Mouse (Mus musculus): ENCODE measurements around the gene Mettl17. TPM values are rescaled to one million over a fixed set of nuclear protein-coding genes. Genes with fewer than 3 reads are reported as not detected.

The Mettl17 gene
- polyA plus RNA-seq (2017; shearing (Covaris generic)): 36.2 TPM

GRCm38 (mm10) chr14:51884598-51885331 is at the start of gene Mettl17:
TSS of gene Mettl17 (plus strand) at chr14:51884842.

GRCm38 (mm10) chr14:51853399-51853798 is 31.2 kb upstream of the Mettl17 start, which contains the start of gene Ear6:
TSS of gene Ear6 (plus strand) at chr14:51853699.

GRCm38 (mm10) chr14:51892191-51892939 is 7.7 kb downstream of the Mettl17 start, which contains the start of gene Slc39a2:
TSS of gene Slc39a2 (plus strand) at chr14:51892889.

GRCm38 (mm10) chr14:51913960-51914762 is 29.5 kb downstream of the Mettl17 start, which contains the start of gene Ndrg2:
TSS of gene Ndrg2 (minus strand) at chr14:51914158.

GRCm38 (mm10) chr14:51918125-51918524 is 33.5 kb downstream of the Mettl17 start, which contains the start of gene Tppp2:
TSS of gene Tppp2 (plus strand) at chr14:51918425.

GRCm38 (mm10) chr14:51922571-51922865 is 37.9 kb downstream of the Mettl17 start, which contains the start of gene Rnase13:
TSS of gene Rnase13 (minus strand) at chr14:51922773.

Other genes with a start within 250 kb of the Mettl17 start
- gene Gm4181, start 249.2 kb upstream of the Mettl17 start, polyA plus RNA-seq (2017; shearing (Covaris generic)): not detected
- gene Gm17079, start 189.4 kb upstream of the Mettl17 start, polyA plus RNA-seq (2017; shearing (Covaris generic)): not detected
- gene Gm5800, start 167.7 kb upstream of the Mettl17 start, polyA plus RNA-seq (2017; shearing (Covaris generic)): not detected
- not detected for gene Ang4, start 111.3 kb upstream of the Mettl17 start, polyA plus RNA-seq (2017; shearing (Covaris generic))
- gene AY358078, start 84.8 kb upstream of the Mettl17 start, polyA plus RNA-seq (2017; shearing (Covaris generic)): not detected
- gene Ear6, start 31.1 kb upstream of the Mettl17 start, polyA plus RNA-seq (2017; shearing (Covaris generic)): not detected
- gene Slc39a2, start 8.0 kb downstream of the Mettl17 start, polyA plus RNA-seq (2017; shearing (Covaris generic)): 0.15 TPM
- gene Ndrg2, start 29.3 kb downstream of the Mettl17 start, polyA plus RNA-seq (2017; shearing (Covaris generic)): 13.1 TPM
- gene Tppp2, start 33.6 kb downstream of the Mettl17 start, polyA plus RNA-seq (2017; shearing (Covaris generic)): not detected
- gene Rnase13, start 37.9 kb downstream of the Mettl17 start, polyA plus RNA-seq (2017; shearing (Covaris generic)): not detected
- 1.4 TPM for gene Arhgef40, start 99.9 kb downstream of the Mettl17 start, polyA plus RNA-seq (2017; shearing (Covaris generic))
- gene Tmem253, start 130.8 kb downstream of the Mettl17 start, polyA plus RNA-seq (2017; shearing (Covaris generic)): 0.81 TPM
- 16.5 TPM for gene Zfp219, start 135.9 kb downstream of the Mettl17 start, polyA plus RNA-seq (2017; shearing (Covaris generic))
- not detected for gene Olfr221, start 157.6 kb downstream of the Mettl17 start, polyA plus RNA-seq (2017; shearing (Covaris generic))
- gene Hnrnpc, start 219.2 kb downstream of the Mettl17 start, polyA plus RNA-seq (2017; shearing (Covaris generic)): 473 TPM
- 2.1 TPM for gene Rpgrip1, start 225.9 kb downstream of the Mettl17 start, polyA plus RNA-seq (2017; shearing (Covaris generic))

Data from effector memory CD4-positive, alpha-beta T cell, adult 5 months (primary cell).